Mouse (Mus musculus): Measurements from ENCODE around the gene Mmp12. TPM values are rescaled to one million over a fixed set of nuclear protein-coding genes. Genes with fewer than 3 reads are reported as not detected.
"Not testable (repeated sequence)": the region's sequence is repeated elsewhere in the genome, so short reads cannot be mapped to it uniquely, and the experiment has no call there.

The Mmp12 gene
- total RNA-seq (2014; fragmentation: Nextera tagmentation) (not detected in 2 replicates), total RNA-seq (2017) (not detected in 2 replicates)

GRCm38 (mm10) chr9:7344107-7344506 is at the start of gene Mmp12:
Gene Mmp12, plus strand, starts transcription at chr9:7344381.
- ATAC-seq (replicated peaks; ENCODE audit: poor library complexity, severe bottlenecking), result peak; percentile 70

- ATAC-seq (replicated peaks; ENCODE audit: poor library complexity, severe bottlenecking), result peak; percentile 92
Observed at GRCm38 (mm10) chr9:7331847-7332246, 12.3 kb upstream of the Mmp12 start.

DNA sequence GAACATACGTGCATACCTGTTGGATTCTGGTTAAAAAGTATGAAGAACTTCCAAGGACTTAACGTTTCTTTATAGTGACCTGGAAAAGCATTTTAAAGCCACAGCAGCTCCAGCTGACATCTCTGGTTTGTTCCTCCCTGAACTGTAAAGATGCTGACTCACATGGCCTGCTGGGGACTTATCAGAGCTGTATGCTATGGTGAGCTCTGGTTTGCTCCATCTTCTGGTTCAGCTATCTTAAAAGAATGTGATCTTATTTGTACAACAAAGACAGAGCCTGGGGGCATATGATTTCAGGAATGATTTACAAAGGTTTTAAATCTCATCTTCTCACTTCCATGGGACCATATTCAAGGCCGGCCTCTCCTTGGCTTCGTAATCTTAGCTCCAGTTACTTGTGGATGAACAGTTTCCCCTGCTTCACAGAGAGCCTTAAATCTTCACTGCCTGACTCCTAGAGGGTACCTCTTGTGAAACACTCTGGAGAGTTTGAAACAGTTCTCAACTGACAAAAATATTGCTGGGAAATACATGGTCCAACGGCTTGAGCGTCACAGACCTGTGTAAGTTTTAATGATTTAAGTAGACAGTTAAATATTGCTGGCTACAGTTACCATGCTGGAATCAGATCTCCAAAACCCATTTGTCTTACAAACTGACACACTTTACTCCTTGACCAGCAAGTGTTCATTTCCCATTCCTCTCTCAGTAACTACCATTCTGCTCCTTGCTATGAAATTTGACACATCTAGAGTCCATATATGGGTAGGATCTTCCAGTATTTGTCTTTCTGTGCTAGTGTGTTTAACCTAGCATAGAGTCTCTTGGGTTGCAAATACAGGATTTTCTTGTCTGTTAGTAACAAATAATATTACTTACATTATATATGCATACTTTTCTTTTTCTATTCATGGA is 8.2 kb upstream of the Mmp12 start:
- ATAC-seq (replicated peaks; ENCODE audit: poor library complexity, severe bottlenecking), result no peak

GRCm38 (mm10) chr9:7336740-7337483 is 7.3 kb upstream of the Mmp12 start:
- ATAC-seq (replicated peaks; ENCODE audit: poor library complexity, severe bottlenecking), result peak; percentile 79

DNA sequence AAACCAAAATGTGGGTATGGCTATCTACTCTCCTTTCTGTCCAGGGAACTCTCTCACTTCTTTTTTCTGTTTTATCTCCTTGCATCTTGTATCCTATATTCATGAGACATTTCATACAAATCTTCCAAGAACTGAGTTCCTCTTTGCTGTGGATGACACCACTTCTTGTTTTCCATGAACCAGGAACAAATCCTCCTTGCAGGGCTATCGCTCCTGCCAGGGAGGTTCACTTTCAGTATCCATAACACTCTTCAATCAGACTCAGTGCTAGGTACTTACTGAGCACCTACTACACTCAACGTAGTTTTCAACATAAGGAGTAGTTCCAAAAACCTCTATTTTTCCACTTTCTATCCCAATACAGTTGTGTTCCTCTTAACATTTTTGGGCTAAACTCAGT is 1.3 kb downstream of the Mmp12 start:
- peak; percentile 83 for ATAC-seq (replicated peaks; ENCODE audit: poor library complexity, severe bottlenecking)

- ATAC-seq (replicated peaks; ENCODE audit: poor library complexity, severe bottlenecking), result no peak
Observed at GRCm38 (mm10) chr9:7354535-7354934, 10.4 kb downstream of the Mmp12 start.

DNA sequence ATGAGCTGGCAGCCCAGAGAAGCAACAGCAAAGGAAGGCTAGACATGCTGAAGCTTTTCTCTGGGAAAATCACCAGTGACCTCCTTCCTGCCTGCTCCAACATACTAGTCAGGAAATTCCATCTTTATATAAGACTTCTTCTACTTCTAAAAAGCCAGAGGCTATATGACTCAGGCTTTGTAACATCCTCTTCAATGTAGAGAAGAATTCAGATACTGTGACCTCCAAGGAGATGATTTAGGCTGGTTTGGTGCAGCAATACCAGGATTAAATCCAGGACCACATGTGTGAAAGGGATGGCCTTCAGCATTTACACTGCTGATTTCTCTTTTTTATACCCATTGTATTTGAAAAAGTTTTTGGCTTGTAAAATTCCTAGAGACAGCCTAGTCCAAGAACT is 43.8 kb downstream of the Mmp12 start, which contains the start of gene Mmp1b:
TSS of gene Mmp1b (minus strand) at position 101 of the 400 bp plus-strand sequence.
- ATAC-seq (replicated peaks; ENCODE audit: poor library complexity, severe bottlenecking), result no peak

- not testable (repeated sequence) for ATAC-seq (replicated peaks; ENCODE audit: poor library complexity, severe bottlenecking)
Observed at GRCm38 (mm10) chr9:7396556-7396955, 52.4 kb downstream of the Mmp12 start.

Other genes starting within 250 kb of the Mmp12 start
- 3.2 and 7.5 TPM in 2 replicates for gene Dync2h1, start 159.9 kb upstream of the Mmp12 start, total RNA-seq (2014; fragmentation: Nextera tagmentation)
- 4.7 and 4.9 TPM in 2 replicates for gene Dync2h1, start 159.9 kb upstream of the Mmp12 start, total RNA-seq (2017)
- 61.2 and 95.5 TPM in 2 replicates for gene Dcun1d5, start 159.9 kb upstream of the Mmp12 start, total RNA-seq (2014; fragmentation: Nextera tagmentation)
- 90.2 and 101 TPM in 2 replicates for gene Dcun1d5, start 159.9 kb upstream of the Mmp12 start, total RNA-seq (2017)
- gene Mmp13, start 71.9 kb upstream of the Mmp12 start, total RNA-seq (2014; fragmentation: Nextera tagmentation), result not detected in 2 replicates
- not detected in 2 replicates for gene Mmp13, start 71.9 kb upstream of the Mmp12 start, total RNA-seq (2017)
- gene Mmp1b, start 43.7 kb downstream of the Mmp12 start, total RNA-seq (2014; fragmentation: Nextera tagmentation), result not detected in 2 replicates
- not detected in 2 replicates for gene Mmp1b, start 43.7 kb downstream of the Mmp12 start, total RNA-seq (2017)
- not detected in 2 replicates for gene Mmp3, start 101.4 kb downstream of the Mmp12 start, total RNA-seq (2014; fragmentation: Nextera tagmentation)
- not detected in 2 replicates for gene Mmp3, start 101.4 kb downstream of the Mmp12 start, total RNA-seq (2017)
- not detected in 2 replicates for gene Mmp10, start 158.0 kb downstream of the Mmp12 start, total RNA-seq (2014; fragmentation: Nextera tagmentation)
- not detected in 2 replicates for gene Mmp10, start 158.0 kb downstream of the Mmp12 start, total RNA-seq (2017)
- gene Mmp8, start 214.1 kb downstream of the Mmp12 start, total RNA-seq (2014; fragmentation: Nextera tagmentation), result 2.3 and 4.7 TPM in 2 replicates
- gene Mmp8, start 214.1 kb downstream of the Mmp12 start, total RNA-seq (2017), result 14.0 and 15.2 TPM in 2 replicates
- gene Mmp27, start 227.0 kb downstream of the Mmp12 start, total RNA-seq (2014; fragmentation: Nextera tagmentation), result not detected in 2 replicates
- 0.47 TPM in 1 of 2 replicates, not detected in the other for gene Mmp27, start 227.0 kb downstream of the Mmp12 start, total RNA-seq (2017)

Measured in granulocyte monocyte progenitor cell, adult 5-6 weeks (primary cell).